Mouse (Mus musculus) thymus, postnatal 25 days (tissue): ENCODE measurements around the gene Nap1l5.
"Not testable (repeated sequence)": the region's sequence is repeated elsewhere in the genome, so short reads cannot be mapped to it uniquely, and the experiment has no call there.

Experiments
- DNase-seq: peaks from one replicate; pipeline ENCODE4 v3.0.0; 2022

Nap1l5 gene

DNA sequence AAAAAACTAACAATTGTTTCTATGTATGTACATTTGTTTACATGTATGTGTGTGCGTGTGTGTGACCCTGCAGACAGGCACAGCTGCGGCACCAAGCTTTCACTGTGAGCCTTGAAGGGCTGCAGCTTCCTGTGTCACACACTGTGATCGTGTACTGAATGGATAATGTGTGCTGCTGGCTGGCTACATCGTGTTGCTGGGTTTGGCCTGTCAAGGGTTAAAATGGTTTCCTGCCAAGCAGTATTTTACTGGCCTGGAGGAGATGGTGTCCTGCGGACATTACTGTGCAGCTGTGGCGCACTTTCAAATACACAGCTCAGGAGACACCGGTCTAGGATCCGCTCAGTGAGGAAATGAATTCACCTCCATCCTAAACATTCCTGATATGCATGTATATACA, 3.7 kb downstream of the Nap1l5 start:
- DNase-seq = no peak

DNA sequence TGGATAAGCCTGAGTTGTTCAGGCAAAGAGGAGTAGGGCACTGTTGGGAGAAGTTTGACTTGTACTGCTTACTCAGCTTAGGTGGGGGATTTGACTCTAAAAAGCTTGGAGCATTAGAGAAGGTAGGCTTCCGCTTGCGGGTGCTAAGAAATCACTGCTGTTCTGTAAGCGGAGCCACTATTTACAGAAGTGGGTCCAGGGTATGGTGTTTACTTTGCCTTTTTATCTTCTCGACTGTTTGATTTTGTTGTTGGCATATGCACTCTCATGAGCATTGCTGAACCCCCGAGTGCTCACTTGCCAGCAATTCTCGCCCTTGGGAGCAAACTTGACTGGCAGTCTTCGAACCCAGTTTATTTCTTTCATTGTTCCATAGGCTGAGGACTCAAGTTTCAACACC, 6.3 kb downstream of the Nap1l5 start:
- no peak for DNase-seq

DNA sequence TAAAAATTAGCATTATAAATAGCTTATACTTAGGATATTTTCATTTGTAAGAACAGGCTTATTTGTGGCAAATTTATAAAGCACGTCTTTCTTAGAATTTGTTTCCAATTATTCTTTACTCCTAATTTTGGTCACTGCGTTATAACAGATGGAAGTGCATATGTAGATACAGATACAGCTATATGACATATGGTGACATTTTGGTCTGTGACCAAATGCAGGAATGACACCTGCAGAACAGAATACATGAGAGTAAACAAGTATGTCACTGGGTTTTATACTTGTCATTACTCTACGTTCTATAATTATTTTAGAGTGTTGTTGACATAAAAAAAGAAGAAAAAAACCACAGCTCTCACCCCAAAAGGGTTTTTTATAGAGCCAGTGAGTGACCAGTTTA, 7.8 kb downstream of the Nap1l5 start:
- no peak for DNase-seq

DNA sequence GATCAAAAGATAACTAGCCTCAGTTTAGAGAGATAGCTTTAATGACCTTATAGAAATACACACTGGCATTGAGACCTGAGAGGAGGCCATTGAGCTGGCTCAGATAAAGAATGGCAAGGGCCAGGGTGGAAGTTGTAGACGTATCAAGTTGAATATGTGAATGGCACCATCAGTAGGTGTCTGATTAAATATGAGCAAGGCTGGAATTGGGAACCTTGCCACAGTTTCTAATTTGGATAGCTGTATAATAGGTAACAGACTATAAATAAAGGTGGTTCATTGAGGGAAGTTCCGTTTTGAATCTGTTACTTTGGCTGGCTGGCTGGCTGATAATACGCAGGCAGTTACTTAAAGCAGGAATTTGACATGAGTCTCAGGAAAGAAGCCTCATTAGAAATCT, 10.2 kb downstream of the Nap1l5 start:
- no peak for DNase-seq

DNA sequence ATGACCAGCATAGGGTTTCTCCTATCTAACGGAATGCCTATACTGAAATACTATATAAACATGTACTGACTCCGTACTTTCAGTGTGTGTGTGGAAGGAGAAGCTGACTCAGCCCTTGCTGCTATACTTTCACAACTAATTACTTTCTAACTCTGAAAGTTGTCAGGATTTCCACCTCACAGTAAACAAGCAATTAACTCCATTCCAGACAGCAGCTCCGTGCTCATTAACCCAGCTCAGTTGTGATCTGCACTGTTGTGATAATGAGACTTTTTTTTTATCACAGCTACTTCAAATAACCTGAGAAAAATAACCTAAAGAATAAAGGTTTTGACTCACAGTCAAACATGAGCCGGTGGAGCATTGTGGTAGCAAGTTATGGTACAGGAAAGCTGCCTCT, 11.9 kb downstream of the Nap1l5 start:
- DNase-seq = no peak

DNA sequence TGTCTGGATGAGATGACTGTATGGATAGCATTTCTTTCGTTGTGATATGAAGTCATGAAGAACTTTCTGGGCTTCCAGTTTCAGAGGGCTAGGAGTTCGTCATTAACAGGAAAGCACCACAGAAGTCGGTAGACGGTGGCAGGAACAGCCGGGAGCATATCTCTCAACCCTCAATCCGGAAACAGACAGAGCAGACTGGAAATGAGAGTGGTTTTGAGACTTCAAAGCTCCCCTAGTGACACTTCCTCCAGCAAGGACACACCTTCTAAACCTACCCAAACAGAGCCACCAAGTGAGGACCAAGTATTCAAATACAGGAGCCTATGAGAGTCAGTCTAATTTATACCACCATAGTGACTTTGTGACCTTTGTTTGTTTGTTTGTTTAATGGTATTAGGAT, 13.6 kb downstream of the Nap1l5 start:
- DNase-seq = no peak

DNA sequence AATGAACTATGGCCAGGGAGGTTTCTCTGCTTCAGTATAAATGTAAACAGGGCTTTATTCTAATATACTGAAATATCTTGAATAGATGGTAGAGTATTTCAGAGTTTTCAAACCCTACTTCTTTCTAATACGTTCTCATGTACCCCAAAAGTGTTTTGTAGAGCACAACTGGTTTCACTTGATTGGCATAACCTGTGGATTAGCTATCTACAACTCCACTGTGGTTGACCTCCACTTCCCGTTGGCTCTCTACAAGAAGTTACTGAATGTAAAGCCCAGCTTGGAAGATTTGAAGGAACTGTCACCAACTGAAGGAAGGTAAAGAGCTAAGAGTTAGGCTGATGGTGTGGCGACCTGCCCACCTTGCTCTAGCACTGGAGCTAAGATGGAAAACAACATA, 17.0 kb downstream of the Nap1l5 start:
- DNase-seq = no peak

DNA sequence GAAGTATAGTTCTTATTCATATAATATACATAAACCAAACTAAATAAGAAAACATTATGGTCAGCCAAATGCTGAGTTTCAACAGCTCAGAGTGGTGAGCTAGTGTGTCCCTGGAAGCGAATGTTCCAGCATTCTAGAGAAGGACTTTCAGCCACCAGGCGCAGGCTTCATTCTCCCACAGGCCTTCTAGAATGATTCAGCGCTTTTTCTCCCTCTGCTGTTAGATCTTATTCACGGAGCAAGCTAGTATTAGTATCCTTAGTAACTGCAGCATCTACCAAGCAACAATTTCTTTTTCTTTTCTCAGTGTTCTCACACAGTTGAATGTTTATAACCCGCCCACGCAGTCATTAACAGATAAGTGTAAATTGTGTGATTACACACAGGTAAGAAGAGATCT, 24.6 kb downstream of the Nap1l5 start:
- DNase-seq = no peak

DNA sequence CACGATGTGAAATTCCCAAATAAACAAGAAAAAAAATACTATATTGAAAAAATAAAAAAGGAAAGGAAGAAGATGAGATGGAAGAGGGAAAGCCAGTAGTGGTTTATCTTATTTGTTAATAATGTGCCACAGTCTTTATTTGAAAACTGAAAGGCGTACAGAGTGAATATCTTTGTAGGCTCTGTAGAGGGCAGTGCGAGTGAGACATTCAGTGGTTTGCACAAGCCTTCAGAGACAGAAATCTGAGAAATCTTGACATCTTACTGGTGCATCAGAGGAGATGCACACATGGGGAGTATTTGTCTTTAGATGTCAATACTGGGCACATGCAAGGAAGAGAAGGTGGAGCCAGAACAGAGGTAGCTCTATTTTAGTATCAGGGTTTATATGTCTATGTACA, 25.5 kb downstream of the Nap1l5 start:
- DNase-seq = no peak

DNA sequence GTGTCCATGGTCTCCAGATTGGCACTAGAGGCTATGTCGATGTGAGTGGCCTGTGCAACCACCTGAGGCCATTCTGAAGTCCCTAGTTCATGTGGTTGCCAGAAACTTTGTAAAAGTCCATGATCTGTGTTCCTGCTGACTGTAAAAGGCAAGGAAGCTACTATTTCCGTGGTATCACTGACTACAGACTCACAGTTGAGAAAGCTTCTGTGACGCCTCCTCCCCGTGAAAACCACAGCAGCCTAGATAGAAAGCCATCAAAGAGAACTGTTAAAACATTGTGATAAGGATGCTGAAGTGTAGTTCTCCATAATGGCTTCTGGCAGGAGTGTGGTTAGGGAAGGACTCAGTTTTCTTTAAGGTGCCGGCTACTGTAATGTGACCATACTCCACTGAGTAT, 26.0 kb downstream of the Nap1l5 start:
- DNase-seq = no peak

DNA sequence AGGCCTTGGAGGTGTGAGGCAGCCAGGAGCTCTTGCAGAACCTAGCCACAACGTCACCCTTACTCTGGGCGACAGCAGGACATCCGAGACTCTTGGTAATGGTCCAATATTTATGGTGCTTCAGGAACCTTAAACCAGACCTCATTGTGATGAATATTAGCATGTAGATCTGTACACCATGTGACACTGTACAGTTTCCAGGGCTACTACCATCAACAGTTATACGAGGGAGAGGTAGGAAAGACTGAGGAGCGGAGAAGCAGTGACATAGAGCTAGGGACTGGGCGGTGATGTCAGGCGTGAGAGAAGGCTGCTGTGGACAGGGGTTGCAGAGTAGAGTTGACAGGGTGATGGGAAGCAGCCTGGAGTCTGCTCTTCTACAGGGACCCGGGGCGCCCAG, 26.9 kb downstream of the Nap1l5 start:
- no peak for DNase-seq

DNA sequence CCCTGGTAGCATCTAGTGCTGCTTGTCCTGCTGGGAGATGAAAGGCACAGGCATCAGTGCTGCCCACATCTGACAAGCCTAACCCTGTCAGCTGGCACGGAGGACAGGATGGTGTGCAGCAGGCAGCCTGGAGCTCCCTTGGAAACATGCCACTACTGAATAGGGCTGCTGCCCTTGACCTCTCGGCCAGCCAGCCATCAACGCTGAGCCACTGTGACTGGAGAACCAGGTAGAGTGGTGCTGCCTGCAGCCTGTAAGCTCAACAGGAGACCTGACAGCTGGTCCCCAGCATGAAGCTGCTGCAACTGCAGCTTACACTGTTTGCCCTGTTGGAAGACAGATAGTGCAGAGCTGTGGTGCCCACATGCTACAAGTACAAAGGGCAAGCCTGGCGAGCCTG, 27.3 kb downstream of the Nap1l5 start:
- no peak for DNase-seq

DNA sequence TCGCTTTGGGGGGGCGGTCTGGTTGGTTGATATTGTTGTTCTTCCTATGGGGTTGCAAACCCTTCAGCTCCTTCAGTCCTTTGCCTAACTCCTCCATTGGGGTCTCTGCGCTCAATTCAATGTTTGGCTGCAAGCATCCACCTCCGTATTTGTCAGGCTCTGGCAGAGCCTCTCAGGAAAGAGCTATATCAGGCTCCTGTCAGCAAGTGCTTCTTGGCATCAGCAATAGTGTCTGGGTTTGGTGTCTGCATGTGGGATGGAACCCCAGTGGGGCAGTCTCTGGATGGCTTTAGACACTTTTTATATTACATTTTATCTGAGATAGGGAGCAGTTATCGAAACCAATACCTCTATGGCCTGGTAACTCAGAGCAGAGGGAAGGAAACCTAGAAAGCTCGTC, 39.0 kb downstream of the Nap1l5 start:
- DNase-seq = not testable (repeated sequence)

DNA sequence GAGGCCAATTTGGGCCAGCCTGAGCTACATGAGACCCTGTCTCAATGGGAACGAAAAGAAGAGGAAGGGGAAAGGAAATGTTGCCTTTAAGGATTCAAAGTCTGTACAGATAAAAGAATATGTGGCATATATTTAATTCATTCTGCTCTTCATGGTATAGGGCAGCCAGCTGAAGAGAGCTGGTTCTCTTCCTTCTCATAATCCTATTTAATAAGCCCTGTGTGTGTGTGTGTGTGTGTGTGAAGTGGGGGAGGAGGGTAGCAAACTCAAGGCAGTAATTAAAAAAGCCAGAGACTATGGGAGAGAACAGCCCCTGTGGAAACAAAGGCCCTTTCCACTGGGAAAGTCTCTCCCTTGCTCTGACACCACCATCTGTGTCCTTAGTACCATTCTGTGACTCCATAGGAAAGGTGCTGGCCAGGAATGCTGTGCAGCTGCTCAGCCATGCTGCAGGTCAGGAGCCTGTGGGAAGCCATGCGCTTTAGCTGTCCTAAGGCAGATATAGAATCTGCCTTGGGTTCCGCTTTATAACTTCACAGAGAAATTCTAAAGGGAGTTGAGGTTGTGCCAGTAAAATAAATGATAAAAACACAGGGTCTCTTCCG, 43.1 kb downstream of the Nap1l5 start:
- no peak for DNase-seq

DNA sequence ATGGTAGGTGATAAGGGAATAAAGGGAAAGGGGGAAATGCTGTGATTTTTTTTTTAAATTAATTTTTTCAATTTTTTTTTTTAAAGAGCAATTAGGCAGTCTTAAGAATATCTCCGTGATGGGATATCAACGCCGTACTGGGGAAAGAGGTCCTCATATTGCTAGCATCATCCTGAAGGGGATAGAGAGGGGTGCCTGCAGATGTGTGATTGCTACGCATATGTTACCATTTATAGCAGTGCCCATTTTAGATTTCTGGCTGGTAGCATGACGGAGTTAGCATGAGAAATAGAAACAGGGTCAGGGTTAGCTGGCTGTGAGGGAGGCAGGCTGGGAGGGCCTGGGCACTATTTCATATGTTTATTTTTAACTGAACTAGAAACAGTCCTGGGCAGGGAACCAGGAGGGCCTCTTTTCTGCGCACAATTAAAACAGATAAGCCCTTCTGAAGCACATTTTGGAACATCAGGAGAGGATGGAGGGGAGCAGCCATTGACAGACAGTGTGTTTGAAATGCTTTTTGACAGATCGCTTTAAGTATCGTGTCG, 44.4 kb downstream of the Nap1l5 start:
- no peak for DNase-seq

DNA sequence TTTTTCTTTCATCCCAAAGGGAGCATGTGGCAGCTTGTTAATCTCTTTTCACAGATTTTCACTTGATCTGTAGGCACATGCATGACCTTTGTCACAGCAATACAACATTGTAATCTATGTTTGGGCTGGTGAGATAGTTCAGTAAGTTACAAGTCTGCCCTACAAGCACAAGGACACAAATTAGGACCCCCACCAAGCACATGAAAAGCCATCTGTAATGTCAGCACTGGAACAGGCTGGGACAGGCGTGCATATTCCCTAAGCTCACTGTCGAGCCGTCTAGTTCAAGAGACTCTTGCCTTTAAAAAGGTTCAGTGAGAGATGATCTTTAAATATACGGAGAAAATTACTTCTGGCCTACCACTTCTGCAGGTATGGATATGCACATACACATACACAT, 47.4 kb downstream of the Nap1l5 start:
- no peak for DNase-seq

DNA sequence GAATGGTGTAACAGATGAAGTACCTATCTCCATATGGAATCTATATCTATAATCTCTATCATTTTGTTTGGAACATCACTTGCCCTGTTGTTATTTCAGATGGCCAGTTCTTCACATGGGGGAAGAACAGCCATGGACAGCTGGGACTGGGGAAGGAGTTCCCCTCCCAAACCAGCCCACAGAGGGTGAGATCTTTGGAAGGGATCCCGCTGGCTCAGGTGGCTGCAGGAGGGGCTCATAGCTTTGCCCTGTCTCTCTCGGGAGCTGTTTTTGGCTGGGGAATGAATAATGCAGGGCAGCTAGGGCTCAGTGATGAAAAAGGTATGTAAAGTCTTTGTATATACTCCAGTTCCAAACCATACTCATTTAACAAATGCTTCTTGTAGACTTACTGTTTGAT, 50.4 kb downstream of the Nap1l5 start:
- no peak for DNase-seq

DNA sequence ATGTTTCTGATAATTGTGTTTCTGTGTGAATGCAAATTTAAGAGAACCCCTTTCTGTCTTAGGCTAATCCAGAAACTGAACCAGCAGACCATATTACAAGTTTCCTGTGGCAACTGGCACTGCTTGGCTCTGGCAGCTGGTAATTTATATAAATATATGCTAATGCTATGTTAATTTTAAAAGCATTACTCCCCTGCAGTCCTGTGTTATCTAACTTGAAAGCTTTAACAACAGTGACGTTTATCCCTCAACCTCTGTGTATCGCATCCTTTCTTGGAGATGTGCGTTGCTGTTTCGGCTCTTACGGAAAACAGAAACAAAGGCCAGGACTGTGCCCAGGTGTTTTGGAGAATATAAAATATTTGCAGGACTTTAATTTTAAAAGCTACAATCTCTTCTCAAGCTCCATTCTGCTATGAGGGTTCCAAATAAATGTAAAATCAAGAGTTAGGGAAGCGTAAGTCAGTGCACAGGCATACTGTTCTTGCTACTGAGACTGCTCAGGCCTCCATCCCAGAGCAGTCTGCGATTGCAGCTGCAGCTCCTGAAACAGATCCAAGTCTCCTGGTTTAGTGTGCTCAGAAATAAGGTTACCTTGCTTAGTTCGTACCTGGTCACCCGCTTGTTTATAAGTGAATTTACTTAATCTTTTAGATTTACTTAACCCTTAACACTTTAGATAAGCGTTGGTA, 51.1 kb downstream of the Nap1l5 start:
- no peak for DNase-seq
